Mouse (Mus musculus) bone marrow macrophage, adult 2 months (primary cell): Measurements from ENCODE around the gene Macf1.

Experiments used
- CTCF ChIP-seq: IDR thresholded peaks from 2 replicates; pipeline ENCODE4 v1.5.1; 2012; ENCODE audit warnings: low read depth, mild to moderate bottlenecking, low read length, moderate library complexity
- POLR2A ChIP-seq: IDR thresholded peaks from 2 replicates; pipeline ENCODE4 v1.6.1; 2012; ENCODE audit warnings: mild to moderate bottlenecking, low read depth, low read length, borderline replicate concordance

DNA sequence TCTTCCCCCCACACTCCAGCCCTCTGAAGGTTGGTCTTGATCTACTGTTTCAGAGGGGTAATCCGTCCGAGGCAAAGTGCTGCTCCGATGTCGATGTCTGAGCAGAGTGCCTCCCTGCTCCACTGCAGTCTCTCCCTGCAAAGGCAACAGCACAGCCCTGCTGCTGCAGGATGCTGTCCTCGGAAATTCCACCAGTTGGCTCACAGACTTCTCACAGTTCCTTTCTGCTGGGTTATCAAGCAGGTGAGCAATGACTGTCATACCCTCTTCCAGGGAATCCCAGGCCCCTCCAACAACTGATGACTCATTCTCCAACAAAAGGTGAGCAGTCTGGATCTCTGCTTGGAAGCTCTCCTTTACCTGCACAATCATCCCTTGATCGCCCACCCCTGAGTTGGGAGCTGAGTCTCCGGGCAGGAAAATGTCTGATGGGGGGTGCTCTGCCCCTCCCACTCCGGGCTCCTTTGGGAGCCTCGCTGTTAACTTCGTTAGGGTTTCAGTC, 157.3 kb downstream of the Macf1 start:
- no peak for TF ChIP-seq CTCF
- no peak for TF ChIP-seq POLR2A
